Mouse (Mus musculus) testis, adult 2 months (tissue): Measurements from ENCODE around the gene Grk1.

Source experiments
- CTCF ChIP-seq: fragments of 200-500 bp; IDR thresholded peaks from 2 replicates; pipeline ENCODE4 v1.5.1; 2012; ENCODE audit warnings: low read depth, mild to moderate bottlenecking, inconsistent platforms, low read length, moderate library complexity; ENCODE audit not compliant: control insufficient read depth, insufficient read depth, insufficient replicate concordance
- POLR2A ChIP-seq: fragments of 200-500 bp; IDR thresholded peaks from 2 replicates; pipeline ENCODE4 v1.6.1; 2012; ENCODE audit warnings: low read depth, mild to moderate bottlenecking, inconsistent platforms, low read length, moderate library complexity; ENCODE audit not compliant: control insufficient read depth

DNA sequence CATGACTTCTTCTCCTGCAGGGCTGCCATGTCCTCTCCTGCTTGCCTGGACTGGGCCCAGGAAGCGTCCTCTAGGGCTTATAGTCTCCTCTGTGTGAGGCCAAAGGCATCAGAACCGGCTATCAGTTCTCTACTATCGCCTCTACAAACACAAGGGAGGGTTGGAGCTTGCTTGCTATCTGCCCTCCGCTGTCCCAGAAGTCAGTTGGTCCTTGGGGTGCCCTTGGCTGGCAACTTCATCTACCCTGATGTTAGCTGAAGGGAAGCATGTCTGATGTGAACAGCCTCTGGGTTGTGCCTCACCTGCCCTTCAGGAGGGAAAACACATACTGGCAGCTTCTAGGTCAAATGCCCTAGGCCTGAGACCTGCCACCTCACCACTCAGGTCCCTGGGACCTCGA, 8.2 kb upstream of the Grk1 start, which contains the start of gene Atp4b:
- no peak for TF ChIP-seq POLR2A
- no peak for TF ChIP-seq CTCF
